Mouse (Mus musculus): ENCODE data around the gene Sec23a.
"Not testable (repeated sequence)": the region's sequence is repeated elsewhere in the genome, so short reads cannot be mapped to it uniquely, and the experiment has no call there.

Sec23a gene

DNA sequence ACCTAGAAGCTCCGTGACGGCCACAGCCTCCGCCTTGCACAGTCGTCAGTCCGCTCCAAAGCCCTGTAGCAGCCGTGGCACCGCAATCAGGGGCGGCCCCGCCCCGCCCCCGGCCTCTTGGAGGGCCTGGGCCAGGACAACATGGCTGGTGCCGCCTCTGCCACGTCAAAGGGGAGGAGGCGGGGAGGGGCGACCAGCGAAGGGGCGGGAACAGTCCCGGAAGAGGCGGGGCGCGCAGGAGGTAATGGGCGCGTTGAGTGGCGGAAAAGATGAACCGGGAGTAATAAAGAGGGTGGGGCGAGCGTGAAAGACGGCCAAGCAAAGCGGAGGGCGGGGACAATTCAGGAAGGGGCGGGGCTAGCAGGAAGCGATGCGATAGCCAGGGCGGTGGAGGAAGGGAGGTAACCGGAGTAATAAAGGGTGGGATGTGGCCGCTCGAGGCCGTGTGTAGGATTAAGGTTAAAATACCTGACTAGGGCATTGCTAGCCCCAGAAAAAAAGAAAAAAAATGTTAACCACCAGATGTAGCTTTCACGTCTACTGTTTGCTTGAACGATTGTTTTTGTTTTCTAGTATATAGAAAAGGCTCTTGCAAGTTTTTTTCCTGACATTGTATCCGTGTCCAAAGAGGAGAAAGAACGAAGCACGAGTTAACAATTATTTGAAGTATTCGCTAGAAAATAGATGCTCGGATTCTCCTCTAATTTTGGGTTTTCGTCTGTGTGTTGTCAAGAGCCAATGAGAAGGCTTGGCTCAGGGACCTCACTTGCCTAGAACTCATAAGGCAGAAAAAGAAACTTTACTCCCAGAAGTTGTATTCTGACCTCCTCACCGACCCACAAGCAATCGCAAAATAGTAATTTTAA, at the start of gene Sec23a:
TSS of gene Sec23a (minus strand) at position 174 of the 866 bp plus-strand sequence.
- peak; percentile 98 for DNase-seq (ENCODE audit: low spot score)

DNA sequence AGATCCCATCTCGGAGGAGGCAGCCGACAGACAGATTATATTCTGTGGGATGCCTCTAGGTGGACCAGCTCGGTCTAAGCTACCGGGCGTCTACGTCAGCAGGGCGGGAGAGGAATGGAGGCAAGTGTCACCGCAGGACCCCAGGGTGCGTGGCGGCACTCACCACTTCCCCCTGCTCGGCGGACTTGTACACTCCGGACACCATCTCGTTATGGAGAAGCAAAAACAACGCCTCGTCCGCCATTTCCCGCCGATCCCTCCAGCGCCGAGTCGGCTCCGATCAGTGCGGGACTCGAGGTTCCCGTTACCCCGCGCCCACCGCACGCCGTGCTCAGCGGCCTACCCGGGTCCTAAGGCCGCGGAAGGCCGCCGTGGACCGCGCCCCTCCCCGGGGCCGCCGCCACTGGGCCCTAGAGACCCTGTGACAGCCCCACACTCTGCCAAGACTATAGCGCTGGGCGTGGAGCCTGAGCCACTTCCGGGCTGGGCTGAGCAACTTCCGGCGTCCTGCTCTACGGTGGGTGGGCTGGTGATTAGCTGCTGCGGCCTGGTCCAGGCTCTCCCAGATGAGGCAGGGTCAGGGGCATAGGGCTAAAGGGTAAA, 49.3 kb upstream of the Sec23a start, which contains the start of gene Trappc6b:
TSS of gene Trappc6b (minus strand) at position 480 of the 603 bp plus-strand sequence.
- peak; percentile 67 for DNase-seq (ENCODE audit: low spot score)

DNA sequence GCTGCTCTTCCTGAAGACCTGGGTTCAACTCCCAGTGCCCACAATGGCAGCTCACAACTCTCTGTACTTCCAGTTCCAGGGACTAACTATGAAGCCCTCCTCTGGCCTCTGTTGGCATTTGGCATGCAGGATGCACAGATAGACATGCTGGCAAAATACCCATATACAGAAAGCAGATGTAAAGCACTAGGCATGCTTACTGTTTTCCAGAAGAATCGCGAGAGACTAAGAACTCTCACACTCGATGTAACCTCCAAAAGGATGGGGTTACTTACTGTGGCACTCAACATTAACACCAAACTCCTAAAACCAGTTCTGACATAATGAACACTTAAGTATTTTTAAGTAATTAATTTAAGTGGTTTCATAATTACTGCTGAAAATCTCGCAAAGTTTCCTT, 48.5 kb upstream of the Sec23a start:
- DNase-seq (ENCODE audit: low spot score), result no peak

DNA sequence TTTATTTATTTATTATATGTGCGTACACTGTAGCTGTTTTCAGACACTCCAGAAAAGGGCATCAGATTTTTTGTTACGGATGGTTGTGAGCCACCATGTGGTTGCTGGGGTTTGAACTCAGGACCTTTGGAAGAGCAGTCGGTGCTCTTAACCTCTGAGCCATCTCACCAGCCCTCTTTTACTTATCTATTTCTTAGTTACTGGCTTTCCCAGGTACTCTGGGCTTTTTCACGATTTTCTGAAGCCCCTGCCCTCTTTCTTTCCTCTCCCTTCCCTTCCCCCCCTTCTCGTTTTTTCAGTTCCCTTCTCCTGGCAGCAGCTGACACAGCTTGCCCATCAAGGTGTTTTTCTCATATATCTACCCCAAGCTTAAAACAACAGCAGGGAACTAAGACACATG, 46.4 kb upstream of the Sec23a start:
- DNase-seq (ENCODE audit: low spot score), result not testable (repeated sequence)

DNA sequence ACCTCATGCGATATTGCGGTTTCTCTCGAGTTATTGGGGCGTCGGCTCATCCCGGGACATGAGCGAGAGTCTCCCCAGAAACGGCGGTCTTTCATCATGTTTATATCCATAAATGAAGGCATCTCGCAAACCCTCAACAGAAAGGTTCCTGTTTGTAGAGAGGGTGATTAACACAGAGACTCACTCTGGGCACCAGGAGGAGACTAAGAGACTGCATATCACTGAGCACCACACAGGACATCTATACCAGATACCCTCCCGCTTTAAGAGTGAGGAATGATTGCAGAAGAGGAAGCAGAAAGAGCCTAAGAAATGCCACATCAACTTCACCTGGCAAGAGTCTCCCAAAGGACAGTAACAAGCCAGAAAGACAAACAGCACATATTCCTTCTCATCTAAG, 44.4 kb upstream of the Sec23a start:
- no peak for DNase-seq (ENCODE audit: low spot score)

DNA sequence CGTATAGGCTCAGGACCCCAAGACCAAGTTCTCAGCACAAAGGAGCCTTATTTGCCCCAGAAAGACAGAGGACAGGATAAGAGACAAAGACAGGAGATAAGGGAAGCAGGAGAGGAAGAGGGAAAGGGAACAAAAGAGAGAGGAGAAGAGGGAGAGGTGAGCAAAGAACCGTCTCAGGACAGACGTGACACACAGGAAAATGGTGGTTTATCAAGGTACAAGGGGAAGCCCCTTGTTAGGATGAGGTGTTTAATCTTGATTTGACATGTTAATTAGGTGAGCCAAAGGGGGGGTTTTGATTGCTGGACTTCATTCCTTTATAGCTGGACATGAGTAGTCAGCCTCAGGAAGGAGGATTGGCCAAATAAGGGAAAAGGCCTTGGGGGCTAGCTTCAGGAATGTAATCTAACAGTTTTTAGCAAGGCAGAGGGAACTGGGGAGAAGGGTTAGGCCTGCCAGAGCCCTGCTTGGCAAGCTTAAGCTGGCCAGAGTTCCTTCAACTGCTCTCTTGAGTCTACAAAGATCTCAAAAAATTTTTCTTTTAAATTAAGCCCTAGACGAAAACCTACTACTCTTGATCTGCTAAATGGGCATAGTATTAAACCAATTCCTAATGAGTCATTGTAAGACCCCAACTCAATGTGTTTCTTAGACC, 43.5 kb upstream of the Sec23a start:
- no peak for DNase-seq (ENCODE audit: low spot score)

DNA sequence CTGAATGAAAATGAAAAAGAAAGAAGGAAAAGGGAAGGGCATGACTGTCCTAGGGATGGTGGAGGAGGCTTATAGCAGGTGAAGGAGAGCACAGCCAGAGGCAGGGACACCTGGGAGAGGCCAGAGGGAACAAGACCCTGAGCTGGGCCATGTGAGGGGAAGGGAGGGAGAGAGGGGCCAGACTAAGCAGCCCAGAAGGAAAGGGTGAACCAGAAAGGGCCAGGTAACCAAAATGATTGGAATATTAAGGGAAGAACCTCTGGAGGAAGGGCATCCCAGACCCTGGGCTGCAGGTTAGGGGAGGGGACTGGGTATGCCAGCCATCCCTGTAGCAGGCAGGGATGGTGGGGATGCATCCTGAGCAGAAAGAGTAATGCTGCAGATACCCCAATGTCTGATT, 42.2 kb upstream of the Sec23a start:
- no peak for DNase-seq (ENCODE audit: low spot score)

DNA sequence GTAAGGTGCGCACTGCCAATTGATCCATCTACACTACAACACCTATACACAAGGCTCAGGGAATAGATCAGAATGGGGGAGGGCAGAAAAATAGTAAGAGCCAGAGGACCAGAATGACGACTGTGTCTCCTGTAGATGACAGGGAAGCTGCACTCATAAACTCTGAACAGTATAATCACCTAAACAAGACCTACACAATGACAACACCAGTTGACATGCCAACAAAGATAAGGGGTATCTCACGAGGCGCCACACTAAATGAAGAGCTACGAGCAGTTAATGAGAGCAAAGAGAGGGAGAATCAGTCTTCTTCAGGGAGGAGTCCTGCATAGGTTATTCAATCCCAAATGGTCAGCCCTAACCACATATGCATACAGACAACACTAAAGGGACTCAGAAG, 41.3 kb upstream of the Sec23a start:
- no peak for DNase-seq (ENCODE audit: low spot score)

DNA sequence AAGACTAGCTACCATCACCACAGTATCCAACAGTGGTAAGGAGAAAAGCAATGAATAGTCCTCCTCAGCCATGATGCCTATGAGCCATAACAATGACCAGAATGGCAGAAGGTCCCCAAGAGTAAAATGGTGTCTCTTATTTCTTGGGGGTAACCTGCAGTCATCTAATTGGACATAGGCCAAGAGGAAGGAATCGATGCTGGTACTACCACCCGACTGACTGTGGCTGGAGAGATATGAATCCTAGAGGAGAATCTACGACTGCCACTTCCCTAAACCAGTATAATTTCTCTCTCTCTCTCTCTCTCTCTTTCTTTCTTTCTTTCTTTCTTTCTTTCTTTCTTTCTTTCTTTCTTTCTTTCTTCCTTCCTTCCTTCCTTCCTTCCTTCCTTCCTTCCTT, 40.7 kb upstream of the Sec23a start:
- no peak for DNase-seq (ENCODE audit: low spot score)

DNA sequence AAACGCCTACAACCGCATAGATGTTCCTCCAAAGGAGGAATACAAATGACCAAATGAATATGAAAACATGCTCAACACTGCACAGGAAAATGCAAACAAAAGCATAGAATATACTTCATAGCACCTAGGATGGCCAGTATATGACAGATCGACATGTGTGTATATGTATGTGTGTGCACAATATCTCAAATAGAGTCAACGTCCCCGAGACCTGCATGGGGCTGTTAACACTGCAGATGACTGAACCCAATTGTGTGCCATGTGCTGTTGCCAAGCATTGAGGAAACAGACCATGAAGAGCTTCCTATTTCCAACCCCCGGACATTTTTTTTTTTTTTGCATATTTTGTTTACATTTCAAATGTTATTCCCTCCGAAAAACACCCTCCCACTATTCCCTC, 29.0 kb upstream of the Sec23a start:
- no peak for DNase-seq (ENCODE audit: low spot score)

DNA sequence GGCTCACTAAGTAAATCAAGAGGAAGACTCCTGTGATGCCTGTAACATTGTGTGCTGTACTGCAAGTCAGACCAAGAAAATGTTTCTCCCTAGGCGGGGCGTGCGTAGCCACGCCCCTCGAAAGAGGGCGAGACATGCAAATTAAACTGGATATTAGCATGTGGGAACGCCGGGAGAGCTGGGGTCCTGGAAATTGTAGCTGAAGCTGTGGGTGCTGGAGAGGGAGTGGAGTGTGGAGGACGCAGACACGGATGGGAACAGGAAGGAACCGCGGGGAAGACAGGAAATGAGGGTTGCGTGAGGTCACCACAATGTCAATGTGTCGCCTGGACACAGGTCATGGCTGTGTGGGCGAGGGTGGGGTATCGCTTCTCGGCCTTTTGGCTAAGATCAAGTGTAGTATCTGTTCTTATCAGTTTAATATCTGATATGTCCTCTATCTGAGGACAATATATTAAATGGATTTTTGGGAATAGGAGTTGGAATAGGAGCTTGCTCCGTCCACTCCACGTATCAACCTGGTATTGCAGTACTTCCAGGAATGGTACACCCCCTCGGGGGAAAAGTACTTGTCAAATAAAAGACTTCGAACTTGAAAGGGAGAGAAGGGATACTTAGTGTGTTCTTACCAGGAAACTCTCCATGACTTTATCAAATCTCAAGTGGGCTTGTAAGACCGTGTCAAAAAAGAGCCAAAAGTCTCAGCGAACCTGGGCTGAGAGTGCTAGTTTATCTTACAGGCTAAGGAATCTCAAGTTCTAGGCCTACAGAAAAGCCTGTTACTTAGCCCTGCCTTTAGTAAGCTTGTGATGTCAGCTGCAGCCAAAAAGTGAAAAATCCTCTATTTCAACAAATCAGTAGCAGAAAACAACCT, 28.4 kb upstream of the Sec23a start:
- DNase-seq (ENCODE audit: low spot score), result peak; percentile 20

DNA sequence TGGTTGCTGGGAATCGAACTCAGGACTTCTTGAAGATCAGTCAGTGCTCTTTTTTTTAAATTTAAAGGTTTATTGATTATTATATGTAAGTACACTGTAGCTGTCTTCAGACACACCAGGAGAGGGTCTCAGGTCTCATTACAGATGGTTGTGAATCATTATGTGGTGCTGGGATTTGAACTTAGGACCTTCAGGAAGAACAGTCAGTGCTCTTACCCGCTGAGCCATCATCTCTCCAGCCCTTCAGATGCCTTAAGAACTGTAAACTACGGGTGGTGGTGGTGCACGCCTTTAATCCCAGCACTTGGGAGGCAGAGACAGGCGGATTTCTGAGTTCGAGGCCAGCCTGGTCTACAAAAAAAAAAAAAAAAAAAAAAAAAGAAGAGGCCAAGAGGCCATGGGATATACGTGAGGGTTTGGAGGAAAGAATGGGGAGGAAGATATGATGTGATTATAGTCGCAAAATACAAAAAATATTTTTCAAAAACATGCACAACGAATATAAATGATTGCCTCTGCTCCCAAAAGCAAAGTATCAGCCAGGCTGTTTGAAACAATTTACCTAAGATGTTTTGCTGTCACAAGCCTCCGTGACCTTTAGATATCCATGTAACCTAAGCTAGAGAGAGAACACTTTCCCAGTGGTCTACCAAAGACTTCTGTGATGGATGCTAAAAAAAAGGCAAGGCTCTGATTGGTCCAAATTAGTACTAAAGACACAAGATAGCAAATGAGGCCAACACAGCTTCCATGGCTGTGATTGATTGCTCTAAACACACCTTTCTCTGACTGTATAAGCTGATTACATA, 27.5 kb upstream of the Sec23a start:
- no peak for DNase-seq (ENCODE audit: low spot score)

DNA sequence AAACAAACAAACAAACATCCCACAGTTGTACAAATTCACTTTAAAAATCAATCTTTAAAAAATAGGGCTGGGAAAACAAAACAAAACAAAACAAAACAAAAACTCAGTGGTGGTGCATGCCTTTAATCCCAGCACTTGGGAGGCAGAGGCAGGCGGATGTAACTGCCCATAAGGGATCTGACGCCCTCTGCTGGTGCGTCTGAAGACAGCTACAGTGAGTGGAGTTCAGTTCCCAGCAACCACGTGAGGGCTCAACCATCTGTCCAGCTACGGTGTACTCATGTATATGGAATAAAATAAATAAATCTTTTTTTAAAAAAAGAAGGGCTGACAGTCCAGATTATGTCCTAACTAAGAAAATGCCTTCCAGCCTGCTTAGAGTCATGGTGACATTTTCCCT, 20.3 kb upstream of the Sec23a start:
- no peak for DNase-seq (ENCODE audit: low spot score)

DNA sequence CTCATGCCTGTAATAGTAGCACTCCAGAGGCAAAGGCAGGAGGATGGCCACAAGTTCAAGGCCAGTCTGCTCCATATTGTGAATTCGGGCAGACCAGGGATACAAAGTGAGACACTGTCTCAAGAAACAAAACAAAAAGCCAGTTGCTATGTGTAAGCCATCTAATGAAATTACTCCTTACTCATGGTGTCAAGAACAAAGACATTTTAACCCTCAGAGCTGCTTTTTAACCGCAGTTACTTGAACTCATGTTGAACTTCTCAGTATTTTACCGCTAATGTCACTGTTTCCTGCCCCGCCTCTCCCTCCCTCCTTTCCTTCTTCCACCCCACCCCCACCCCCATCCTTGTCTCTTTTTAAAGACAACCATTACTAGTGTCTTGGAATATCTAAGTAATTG, 9.5 kb upstream of the Sec23a start:
- no peak for DNase-seq (ENCODE audit: low spot score)

DNA sequence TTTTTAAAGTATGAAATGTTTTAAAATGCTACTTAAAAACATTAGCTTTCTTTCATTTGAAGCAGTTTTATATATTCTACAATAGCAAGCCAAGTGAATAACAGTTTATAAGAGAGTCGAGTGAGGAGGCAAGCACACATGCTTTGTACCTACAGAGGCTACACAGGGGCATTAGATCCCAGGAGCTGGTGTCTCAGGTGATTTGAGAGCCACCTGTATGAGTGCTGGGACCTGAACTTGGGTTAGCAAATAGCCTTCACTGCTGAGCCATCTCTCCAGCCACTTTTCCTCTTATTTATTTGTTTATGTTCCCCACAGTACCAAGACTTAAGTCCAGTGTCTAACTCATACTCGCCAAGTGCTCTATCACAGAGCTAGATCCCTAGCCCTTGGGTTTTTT, 8.1 kb upstream of the Sec23a start:
- no peak for DNase-seq (ENCODE audit: low spot score)

DNA sequence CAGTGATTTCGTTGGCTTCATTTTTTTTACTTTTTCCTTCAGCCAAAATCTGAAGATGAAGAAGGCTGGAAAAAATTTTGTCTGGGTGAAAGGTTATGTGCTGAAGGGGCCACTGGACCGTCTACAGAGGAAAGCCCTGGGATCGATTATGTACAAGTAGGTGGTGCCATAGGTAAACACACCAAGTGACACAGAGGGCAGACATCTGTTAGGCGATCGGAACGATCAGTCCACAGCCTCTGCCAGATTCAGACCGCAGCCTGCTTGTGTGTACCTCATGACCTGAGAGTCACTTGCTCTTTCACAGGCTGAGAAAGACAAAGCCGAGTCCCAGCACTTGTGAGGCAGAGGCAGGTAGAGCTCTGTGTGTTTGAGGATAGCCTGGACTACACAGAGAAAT, 6.2 kb upstream of the Sec23a start:
- no peak for DNase-seq (ENCODE audit: low spot score)

DNA sequence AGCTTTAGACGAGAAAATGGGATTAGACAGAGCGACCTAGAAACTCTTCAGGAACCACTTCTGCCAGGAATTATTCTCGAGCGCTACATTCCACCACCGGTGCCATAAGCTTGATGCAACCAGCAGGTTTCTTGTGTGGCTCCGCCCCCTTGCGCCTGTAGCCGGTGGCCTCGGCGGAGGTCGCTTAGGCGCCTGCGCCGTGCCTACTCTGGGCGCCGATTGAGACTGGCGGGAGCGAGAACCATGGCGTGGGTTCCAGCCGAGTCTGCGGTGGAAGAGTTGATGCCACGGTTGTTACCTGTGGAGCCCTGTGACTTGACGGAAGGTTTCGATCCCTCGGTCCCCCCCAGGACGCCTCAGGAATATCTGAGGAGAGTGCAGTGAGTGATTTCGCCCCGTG, 1.4 kb upstream of the Sec23a start, which contains the start of gene Gemin2:
TSS of gene Gemin2 (plus strand) at position 160 of the 400 bp plus-strand sequence.
- DNase-seq (ENCODE audit: low spot score), result peak; percentile 82

DNA sequence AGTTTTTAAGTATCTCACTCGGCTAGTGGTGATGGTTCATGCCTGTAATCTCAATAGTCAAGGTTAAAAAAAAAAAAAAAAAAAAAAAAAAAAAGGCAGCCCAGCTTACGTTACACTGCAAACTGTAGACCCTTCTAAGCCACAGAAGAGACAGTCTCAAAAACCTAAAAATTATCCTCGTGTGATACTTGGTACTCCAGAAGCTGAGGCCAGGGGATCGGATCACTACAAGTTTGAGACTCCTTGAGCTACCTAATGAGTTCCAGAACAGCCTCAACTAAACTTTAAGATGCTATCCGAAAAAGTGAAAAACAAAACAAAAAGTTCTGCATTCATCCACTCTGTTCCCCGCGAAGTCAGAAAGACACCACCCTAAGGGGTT, 884 bp upstream of the Sec23a start:
- no peak for DNase-seq (ENCODE audit: low spot score)

DNA sequence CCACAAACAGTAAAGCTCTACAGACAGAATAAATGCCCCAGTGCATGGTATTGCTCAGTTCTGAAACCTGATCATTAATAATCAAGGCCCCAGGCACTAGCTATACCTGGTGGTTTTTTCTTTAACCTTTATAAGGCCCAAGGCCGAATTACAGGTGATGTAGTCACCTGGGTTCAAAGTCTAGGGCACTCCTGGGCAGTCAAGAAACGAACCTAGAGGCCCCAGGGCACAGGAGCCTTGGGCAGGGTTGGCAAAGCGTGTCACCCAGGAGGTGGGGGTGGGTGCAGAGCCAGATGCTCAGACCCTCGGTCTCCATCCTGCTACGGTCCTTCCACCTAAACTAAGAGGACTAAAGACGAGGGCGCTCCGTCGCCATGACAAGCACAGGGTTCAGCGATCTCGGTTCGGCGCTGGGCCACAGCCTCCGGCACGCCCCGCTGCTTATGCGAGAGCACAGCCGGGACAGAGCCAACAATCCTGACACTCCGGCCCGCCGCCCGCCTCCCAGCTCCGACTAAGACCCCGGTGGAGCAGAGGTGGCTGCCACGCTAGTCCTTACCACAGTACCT, 458 bp downstream of the Sec23a start:
- DNase-seq (ENCODE audit: low spot score), result no peak

DNA sequence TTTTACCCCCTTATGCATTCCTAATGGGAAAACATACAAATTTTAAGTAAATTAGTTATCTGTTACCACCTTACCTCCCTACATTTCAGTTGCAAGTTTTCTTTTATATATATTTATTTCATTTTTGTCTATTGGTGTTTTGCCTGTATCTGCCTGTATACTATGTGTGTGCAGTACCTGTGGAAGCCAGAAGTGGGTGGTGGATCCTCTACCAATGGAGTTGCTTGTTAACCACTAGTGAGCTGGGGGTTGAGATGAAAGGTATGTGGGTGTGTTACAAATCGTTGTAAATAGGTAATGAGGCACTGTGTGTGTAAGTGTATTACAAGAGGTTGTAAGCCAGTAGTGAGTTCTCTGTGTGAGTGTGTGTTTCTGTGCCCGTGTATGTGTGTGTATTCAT, 1.3 kb downstream of the Sec23a start:
- no peak for DNase-seq (ENCODE audit: low spot score)

DNA sequence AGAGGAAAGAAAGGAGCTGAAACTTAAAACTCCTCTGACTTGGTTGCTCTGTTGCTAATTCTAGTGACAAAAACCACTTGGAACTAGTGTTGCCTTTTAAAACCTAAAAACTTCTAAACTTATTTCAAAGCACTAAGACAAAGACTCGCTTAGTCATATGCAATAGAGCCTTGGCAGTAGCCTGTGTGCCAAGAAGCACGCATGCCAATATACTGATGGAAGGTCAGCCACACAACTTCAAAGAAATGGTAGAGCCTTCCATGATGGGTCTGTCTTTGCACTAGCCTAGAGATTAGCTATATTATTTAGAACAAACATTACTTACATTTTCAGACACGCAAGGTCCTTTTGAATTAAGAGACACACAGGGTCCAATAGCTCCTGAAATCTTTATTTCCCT, 26.1 kb downstream of the Sec23a start:
- DNase-seq (ENCODE audit: low spot score), result no peak

Measured in ovary, postnatal 14 days (tissue).